Comparison of ENCODE assay signal across 22 mouse cellular contexts in genomic region chr2:70870819-70871218, GRCm38 (mm10). TPM values are rescaled to one million over a fixed set of nuclear protein-coding genes. Genes with fewer than 3 reads are reported as not detected.
A peak's percentile ranks its signal among the peaks of the same experiment; 100 is the strongest.
DNase-seq lines count a peak whose midpoint lies in the region; ATAC-seq and TF ChIP-seq lines count a peak whose summit lies in the region.
"Had no signal": no experiment of that assay in that cellular context is flagged by ENCODE, and none has a peak within 500 bp of the region (broad histone marks: within the 10 kb centered on the region; RNA-seq: fewer than 3 reads in every experiment).

No protein-coding gene starts in this region.

- H3K4me2 ChIP-seq in liver, embryonic 12.5 days: no peak overlapping the region
- H3K4me2 ChIP-seq: forebrain, embryonic 12.5 days; stomach, embryonic 15.5 days had no signal

- H3K27ac ChIP-seq in liver, embryonic 12.5 days: no peak overlapping the region
- H3K27ac ChIP-seq in spleen, adult 2 months (ENCODE audit: insufficient read depth, low read length): no peak overlapping the region
- no peak overlapping the region for H3K27ac ChIP-seq in heart, adult 2 months
- H3K27ac ChIP-seq: embryonic facial prominence, embryonic 10.5 days; forebrain, embryonic 12.5 days; kidney, postnatal 0 days; stomach, embryonic 15.5 days had no signal

- peaks cover 5% of the 10 kb centered on the region; the same call in 1 of the 2 replicates for H3K27me3 ChIP-seq in liver, embryonic 12.5 days (replicated peaks)
- H3K27me3 ChIP-seq in spleen, adult 2 months (ENCODE audit: control insufficient read depth, insufficient read depth, low read length): no peaks in the 10 kb centered on the region
- H3K27me3 ChIP-seq in heart, adult 2 months (ENCODE audit: control insufficient read depth, insufficient read depth, low read length): no peaks in the 10 kb centered on the region
- H3K27me3 ChIP-seq: forebrain, embryonic 12.5 days; stomach, embryonic 15.5 days had no signal

- WGBS in liver, embryonic 12.5 days (ENCODE audit: insufficient replicate concordance): 41% methylated on average over 6 of the region's 6 CpGs
- 11% methylated on average over 6 of the region's 6 CpGs for WGBS in spleen, adult 2 months
- 47% methylated on average over 6 of the region's 6 CpGs for WGBS in heart, adult 2 months

- peaks cover 24% of the 10 kb centered on the region for H3K4me1 ChIP-seq in liver, embryonic 12.5 days
- peaks cover 5% of the 10 kb centered on the region; the same call in 1 of the 2 replicates for H3K4me1 ChIP-seq in spleen, adult 2 months (ENCODE audit: control insufficient read depth, insufficient read depth, insufficient read length)
- no peaks in the 10 kb centered on the region for H3K4me1 ChIP-seq in heart, adult 2 months (ENCODE audit: control insufficient read depth, insufficient read depth, low read length)
- H3K4me1 ChIP-seq: stomach, embryonic 15.5 days had no signal

- no peak for TF ChIP-seq POLR2A in spleen, adult 2 months (IDR thresholded peaks at IDR 0.05; ENCODE audit: low read depth, low read length)
- TF ChIP-seq POLR2A in heart, adult 2 months (IDR thresholded peaks at IDR 0.05; ENCODE audit: insufficient read depth, low read depth, low read length): no peak

- no peak for TF ChIP-seq CTCF in spleen, adult 2 months (IDR thresholded peaks at IDR 0.05; ENCODE audit: extremely low read depth, insufficient read depth, insufficient read length, insufficient replicate concordance)
- no peak for TF ChIP-seq CTCF in heart, adult 2 months (IDR thresholded peaks at IDR 0.05)

- no peak for TF ChIP-seq EP300 in heart, adult 2 months (IDR thresholded peaks at IDR 0.05; ENCODE audit: insufficient read depth, low read depth, low read length)

- no peak overlapping the region for H3K4me3 ChIP-seq in liver, embryonic 12.5 days
- no peak overlapping the region for H3K4me3 ChIP-seq in spleen, adult 2 months (ENCODE audit: extremely low read depth, insufficient read depth, insufficient read length)
- no peak overlapping the region for H3K4me3 ChIP-seq in heart, adult 2 months
- H3K4me3 ChIP-seq: embryonic facial prominence, embryonic 10.5 days; forebrain, embryonic 12.5 days; myocyte; stomach, embryonic 15.5 days had no signal

- no peak for DNase-seq in liver
- peak; percentile 68 to 71 for DNase-seq in B cell, adult 2 months
- peak; percentile 30 to 44 for DNase-seq in spleen, adult 2 months (ENCODE audit: low read depth in 1 of 2, low spot score in 2 of 2)
- DNase-seq in retina, postnatal 1 day: no peak
- DNase-seq in heart, adult 2 months: no peak
- no peak for DNase-seq in layer of hippocampus, adult 18-20 months (ENCODE audit: low spot score in 2 of 2)
- DNase-seq: adrenal gland, postnatal 14 days; cerebellum, adult 8-10 months; gastrocnemius, postnatal 10 days; heart, adult 18-20 months; heart, postnatal 36 days; kidney, adult 18-20 months; lung, adult 2 months; thymus, adult 2 months had no signal

- ATAC-seq in liver, embryonic 12.5 days: no peak
- ATAC-seq in granulocyte monocyte progenitor cell, adult 5-6 weeks (replicated peaks; ENCODE audit: poor library complexity, severe bottlenecking): peak; percentile 88
- ATAC-seq: activated CD4-positive, CD25-positive, alpha-beta regulatory T cell, adult 4 months had no signal

- intact Hi-C loops in heart, adult 2 months (cut with DNase I): no loop called here

- no peaks in the 10 kb centered on the region for H3K36me3 ChIP-seq in liver, embryonic 12.5 days
- H3K36me3 ChIP-seq in spleen, adult 2 months (ENCODE audit: control insufficient read depth, insufficient read depth, low read length): no peaks in the 10 kb centered on the region
- no peaks in the 10 kb centered on the region for H3K36me3 ChIP-seq in heart, adult 2 months (ENCODE audit: control insufficient read depth, insufficient read depth, low read length)
- H3K36me3 ChIP-seq: embryonic facial prominence, embryonic 10.5 days; forebrain, embryonic 12.5 days; stomach, embryonic 15.5 days had no signal

- H3K9ac ChIP-seq in liver, embryonic 12.5 days: 0 out of 2 replicates have a peak overlapping the region, but pooled peaks have one; percentile 14
- H3K9ac ChIP-seq in heart, adult 2 months (ENCODE audit: low read depth, low read length): no peak overlapping the region
- H3K9ac ChIP-seq: forebrain, embryonic 12.5 days; stomach, embryonic 15.5 days had no signal

- H3K79me2 ChIP-seq in heart, adult 2 months (replicated peaks; ENCODE audit: control insufficient read depth, insufficient read depth, low read length): no peaks in the 10 kb centered on the region

- H3K9me3 ChIP-seq in liver, embryonic 12.5 days (replicated peaks): no peaks in the 10 kb centered on the region
- H3K9me3 ChIP-seq: embryonic facial prominence, embryonic 10.5 days; forebrain, embryonic 12.5 days; stomach, embryonic 15.5 days had no signal

RNA-seq across cellular contexts. Expression of gene Tlk1, which starts 45.3 kb away (rescaled TPM):
- 53.9 and 57.4 TPM in 2 replicates for polyA plus RNA-seq in liver, embryonic 12.5 days (2016; fragmentation: Nextera tagmentation; extraction: Ambion mirVana)
- total RNA-seq in granulocyte monocyte progenitor cell, adult 5-6 weeks (2014; fragmentation: Nextera tagmentation): 43.7 and 49.3 TPM in 2 replicates
- 44.2 and 47.4 TPM in 2 replicates for total RNA-seq in granulocyte monocyte progenitor cell, adult 5-6 weeks (2017)
- polyA plus RNA-seq in spleen, adult 2 months (2012; rRNA removed): 8.4 and 9.6 TPM in 2 replicates
- 10 to 100 TPM; 26.0 to 31.3 TPM for total RNA-seq in heart, adult 2 months (2021)
- polyA plus RNA-seq in heart, adult 2 months (2012; rRNA removed): 6.9 and 15.4 TPM in 2 replicates
- 10 to 100 TPM; 80.1 to 82.7 TPM for total RNA-seq in layer of hippocampus, adult 18-20 months (2021)

Comparison
In these comparisons a context has a peak if more than half of its experiments do, and no peak if none do; other contexts are left out.
1. DNase-seq: peak in B cell, adult 2 months (2 of 2) and spleen, adult 2 months (2 of 2); none in liver (single experiment), retina, postnatal 1 day (single experiment), heart, adult 2 months (0 of 2) and layer of hippocampus, adult 18-20 months (0 of 2).